Mouse (Mus musculus): ENCODE measurements around the gene Gtf3a.

Gene Gtf3a

GRCm38 (mm10) chr5:146973858-146974780 is 25.7 kb downstream of the Gtf3a start:
- in situ Hi-C loops (cut with MboI, MseI), result loop anchor here in 1 of 2 experiments (5.0 kb wide), 1 partner anchor 68 kb away; no protein-coding TSS in a partner anchor

- in situ Hi-C loops (cut with MboI, MseI), result loop anchor here in 1 of 2 experiments (5.0 kb wide), 1 partner anchor 68 kb away; no protein-coding TSS in a partner anchor
Observed at GRCm38 (mm10) chr5:146974781-146975123, 26.3 kb downstream of the Gtf3a start.

GRCm38 (mm10) chr5:146981376-146981775 is 32.9 kb downstream of the Gtf3a start:
- in situ Hi-C loops (cut with MboI, MseI), result loop anchor here in 1 of 2 experiments (5.0 kb wide), 1 partner anchor 246 kb away; no protein-coding TSS in a partner anchor

- in situ Hi-C loops (cut with MboI, MseI), result loop anchor here in 1 of 2 experiments (5.0 kb wide), 1 partner anchor 244 kb away; no protein-coding TSS in a partner anchor
Observed at GRCm38 (mm10) chr5:146983216-146983615, 34.8 kb downstream of the Gtf3a start.

GRCm38 (mm10) chr5:146985725-146986433 is 37.4 kb downstream of the Gtf3a start:
- in situ Hi-C loops (cut with MboI, MseI), result loop anchor here in 1 of 2 experiments (5.0 kb wide), 1 partner anchor 241 kb away; no protein-coding TSS in a partner anchor

GRCm38 (mm10) chr5:146987588-146987987 is 39.1 kb downstream of the Gtf3a start:
- in situ Hi-C loops (cut with MboI, MseI), result loop anchor here in 1 of 2 experiments (5.0 kb wide), 1 partner anchor 240 kb away; no protein-coding TSS in a partner anchor

GRCm38 (mm10) chr5:146989051-146989450 is 40.6 kb downstream of the Gtf3a start:
- in situ Hi-C loops (cut with MboI, MseI), result loop anchor here in 1 of 2 experiments (5.0 kb wide), 1 partner anchor 238 kb away; no protein-coding TSS in a partner anchor

GRCm38 (mm10) chr5:146993509-146993908 is 45.1 kb downstream of the Gtf3a start:
- in situ Hi-C loops (cut with MboI, MseI), result no loop called here

- in situ Hi-C loops (cut with MboI, MseI), result no loop called here
Observed at GRCm38 (mm10) chr5:146994973-146995372, 46.5 kb downstream of the Gtf3a start.

GRCm38 (mm10) chr5:146996812-146997211 is 48.4 kb downstream of the Gtf3a start:
- in situ Hi-C loops (cut with MboI, MseI), result no loop called here

- in situ Hi-C loops (cut with MboI, MseI), result no loop called here
Observed at GRCm38 (mm10) chr5:146998802-146999201, 50.3 kb downstream of the Gtf3a start.

- in situ Hi-C loops (cut with MboI, MseI), result no loop called here
Observed at GRCm38 (mm10) chr5:147001312-147001711, 52.9 kb downstream of the Gtf3a start.

- in situ Hi-C loops (cut with MboI, MseI), result no loop called here
Observed at GRCm38 (mm10) chr5:147003303-147003702, 54.8 kb downstream of the Gtf3a start.
